Mouse (Mus musculus): ENCODE measurements around the gene Ccdc172. TPM values are rescaled to one million over a fixed set of nuclear protein-coding genes. Genes with fewer than 3 reads are reported as not detected.

Gene Ccdc172
- not detected in 2 replicates for polyA plus RNA-seq (2014; fragmentation: Nextera tagmentation; extraction: Ambion mirVana)

GRCm38 (mm10) chr19:58511818-58512217 is at the start of gene Ccdc172:
Gene Ccdc172, plus strand, starts transcription at chr19:58511993.
- Histone ChIP-seq H3K4me2 (ENCODE audit: low read length) (no peak within 1 kb of the TSS), H3K27ac (replicated peaks; ENCODE audit: low read depth, low read length) (no peak within 1 kb of the TSS), H3K9me3 (ENCODE audit: control insufficient read depth, low read length) (no peaks in the 10 kb centered on the region), H3K9ac (replicated peaks; ENCODE audit: low read length) (no peak within 1 kb of the TSS), H3K36me3 (ENCODE audit: control insufficient read depth, insufficient read depth, low read length) (no peaks in the 10 kb centered on the region), H3K27me3 (ENCODE audit: control insufficient read depth, insufficient read depth, low read length) (no peaks in the 10 kb centered on the region), H3K4me3 (replicated peaks; ENCODE audit: low read depth, low read length) (no peak within 1 kb of the TSS), H3K4me1 (ENCODE audit: control insufficient read depth, insufficient read depth, low read length) (no peaks in the 10 kb centered on the region)
- 93% methylated on average over 17 of the region's 17 CpGs for WGBS
- no peak for ATAC-seq (ENCODE audit: low FRiP score, low TSS enrichment)
- DNase-seq = no peak

DNA sequence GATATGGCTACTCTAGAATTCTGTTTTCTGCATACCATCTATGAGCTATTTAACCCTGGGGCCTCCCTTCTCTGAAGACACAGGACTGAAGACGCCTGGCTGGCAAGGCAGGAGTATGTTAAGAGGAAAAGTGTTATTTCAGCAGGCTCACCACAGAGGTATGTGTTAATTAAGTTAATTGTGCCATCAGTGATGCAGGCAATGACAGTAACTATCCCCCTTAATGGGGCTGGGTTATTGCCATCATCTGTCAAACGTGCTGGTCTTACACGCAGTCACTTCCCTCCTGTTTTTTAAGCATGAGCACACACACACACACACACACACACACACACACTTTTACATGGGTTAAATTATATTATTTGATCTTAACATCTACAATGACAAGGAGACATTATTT is 48.0 kb upstream of the Ccdc172 start:
- Histone ChIP-seq H3K27me3 (ENCODE audit: control insufficient read depth, insufficient read depth, low read length) (no peaks in the 10 kb centered on the region), H3K36me3 (ENCODE audit: control insufficient read depth, insufficient read depth, low read length) (no peaks in the 10 kb centered on the region), H3K4me2 (ENCODE audit: low read length) (no peak overlapping the region), H3K4me3 (replicated peaks; ENCODE audit: low read depth, low read length) (no peak overlapping the region), H3K9me3 (ENCODE audit: control insufficient read depth, low read length) (no peaks in the 10 kb centered on the region), H3K27ac (replicated peaks; ENCODE audit: low read depth, low read length) (no peak overlapping the region), H3K4me1 (ENCODE audit: control insufficient read depth, insufficient read depth, low read length) (peaks cover 12% of the 10 kb centered on the region; the same call in 1 of the 2 replicates), H3K9ac (replicated peaks; ENCODE audit: low read length) (no peak overlapping the region)
- 77% methylated on average over 3 of the region's 3 CpGs for WGBS
- DNase-seq = no peak
- ATAC-seq (ENCODE audit: low FRiP score, low TSS enrichment) = no peak

- Histone ChIP-seq H3K4me2 (ENCODE audit: low read length) (no peak overlapping the region), H3K27ac (replicated peaks; ENCODE audit: low read depth, low read length) (no peak overlapping the region), H3K27me3 (ENCODE audit: control insufficient read depth, insufficient read depth, low read length) (no peaks in the 10 kb centered on the region), H3K9me3 (ENCODE audit: control insufficient read depth, low read length) (no peaks in the 10 kb centered on the region), H3K4me3 (replicated peaks; ENCODE audit: low read depth, low read length) (no peak overlapping the region), H3K9ac (replicated peaks; ENCODE audit: low read length) (no peak overlapping the region), H3K4me1 (ENCODE audit: control insufficient read depth, insufficient read depth, low read length) (0 out of 2 replicates have a peak, but pooled peaks cover 2% of the 10 kb centered on the region), H3K36me3 (ENCODE audit: control insufficient read depth, insufficient read depth, low read length) (no peaks in the 10 kb centered on the region)
- no peak for DNase-seq
- 50% methylated on average over 2 of the region's 2 CpGs for WGBS
- ATAC-seq (ENCODE audit: low FRiP score, low TSS enrichment) = no peak
Observed at GRCm38 (mm10) chr19:58468331-58468730, 43.5 kb upstream of the Ccdc172 start.

DNA sequence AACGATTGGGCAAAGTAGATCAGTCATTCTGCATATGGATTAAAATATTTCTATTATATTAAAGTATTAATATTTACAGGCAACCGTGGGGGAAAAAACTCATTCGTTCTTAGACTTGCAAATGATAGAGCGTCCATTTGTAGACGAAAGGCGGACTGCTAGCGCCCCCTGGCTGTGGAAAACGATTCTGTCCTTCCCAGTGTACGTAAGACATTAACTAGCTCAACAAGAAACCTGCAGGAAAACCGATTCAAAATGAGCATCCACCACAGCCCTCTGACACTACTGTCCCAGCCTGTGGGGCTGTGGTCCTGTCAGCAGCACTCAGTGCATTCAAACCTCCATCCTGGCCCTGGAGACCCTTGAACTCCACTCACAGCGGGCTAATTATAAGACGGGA is 42.4 kb upstream of the Ccdc172 start:
- H3K4me1 ChIP-seq (ENCODE audit: control insufficient read depth, insufficient read depth, low read length) = 0 out of 2 replicates have a peak, but pooled peaks cover 2% of the 10 kb centered on the region
- peak; percentile 97 for DNase-seq
- ATAC-seq (ENCODE audit: low FRiP score, low TSS enrichment) = peak; percentile 46; the same call in 1 of the 2 replicates
- no peak overlapping the region for H3K27ac ChIP-seq (replicated peaks; ENCODE audit: low read depth, low read length)
- H3K4me2 ChIP-seq (ENCODE audit: low read length) = no peak overlapping the region
- no peaks in the 10 kb centered on the region for H3K36me3 ChIP-seq (ENCODE audit: control insufficient read depth, insufficient read depth, low read length)
- no peaks in the 10 kb centered on the region for H3K9me3 ChIP-seq (ENCODE audit: control insufficient read depth, low read length)
- WGBS = 17% methylated on average over 12 of the region's 12 CpGs
- H3K27me3 ChIP-seq (ENCODE audit: control insufficient read depth, insufficient read depth, low read length) = no peaks in the 10 kb centered on the region
- H3K4me3 ChIP-seq (replicated peaks; ENCODE audit: low read depth, low read length) = no peak overlapping the region
- no peak overlapping the region for H3K9ac ChIP-seq (replicated peaks; ENCODE audit: low read length)

- Histone ChIP-seq H3K9ac (replicated peaks; ENCODE audit: low read length) (no peak overlapping the region), H3K9me3 (ENCODE audit: control insufficient read depth, low read length) (no peaks in the 10 kb centered on the region), H3K27me3 (ENCODE audit: control insufficient read depth, insufficient read depth, low read length) (no peaks in the 10 kb centered on the region), H3K36me3 (ENCODE audit: control insufficient read depth, insufficient read depth, low read length) (no peaks in the 10 kb centered on the region), H3K4me2 (ENCODE audit: low read length) (no peak overlapping the region), H3K4me3 (replicated peaks; ENCODE audit: low read depth, low read length) (no peak overlapping the region), H3K4me1 (ENCODE audit: control insufficient read depth, insufficient read depth, low read length) (no peaks in the 10 kb centered on the region), H3K27ac (replicated peaks; ENCODE audit: low read depth, low read length) (no peak overlapping the region)
- WGBS = 88% methylated on average over 3 of the region's 3 CpGs
- ATAC-seq (ENCODE audit: low FRiP score, low TSS enrichment) (no peak), DNase-seq (no peak)
Observed at GRCm38 (mm10) chr19:58474251-58474650, 37.5 kb upstream of the Ccdc172 start.

DNA sequence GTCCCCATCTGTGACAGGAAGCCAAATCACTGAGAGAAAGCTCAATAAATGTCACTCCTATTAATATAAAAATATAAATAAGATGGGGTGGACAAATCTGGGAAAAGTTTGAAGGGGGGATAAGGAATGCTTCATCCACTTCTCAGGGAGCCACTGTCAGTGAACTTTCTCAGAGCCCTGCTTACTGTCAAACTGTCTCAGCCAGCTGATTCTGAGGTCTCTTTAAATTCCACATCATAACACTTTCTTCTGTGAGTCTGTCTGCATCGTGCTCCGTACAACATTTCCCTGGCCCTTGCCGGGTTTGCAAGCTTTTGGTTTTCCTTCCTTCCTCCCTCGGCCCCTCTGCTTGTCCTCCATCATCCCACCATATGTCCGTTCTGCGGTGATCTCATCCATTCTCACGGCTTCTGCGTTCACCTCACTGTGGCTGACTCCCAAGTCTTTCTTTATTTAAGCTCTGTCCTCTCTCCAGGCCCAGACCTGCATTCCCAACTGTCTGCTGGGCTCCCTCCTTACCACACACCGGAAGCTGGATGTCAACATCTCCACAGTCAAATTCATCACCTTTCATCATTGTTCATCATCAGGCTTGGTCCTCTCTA is 29.3 kb upstream of the Ccdc172 start:
- Histone ChIP-seq H3K4me3 (replicated peaks; ENCODE audit: low read depth, low read length) (no peak overlapping the region), H3K9me3 (ENCODE audit: control insufficient read depth, low read length) (peaks cover 2% of the 10 kb centered on the region), H3K4me2 (ENCODE audit: low read length) (no peak overlapping the region), H3K9ac (replicated peaks; ENCODE audit: low read length) (no peak overlapping the region), H3K27ac (replicated peaks; ENCODE audit: low read depth, low read length) (no peak overlapping the region), H3K36me3 (ENCODE audit: control insufficient read depth, insufficient read depth, low read length) (no peaks in the 10 kb centered on the region), H3K27me3 (ENCODE audit: control insufficient read depth, insufficient read depth, low read length) (no peaks in the 10 kb centered on the region), H3K4me1 (ENCODE audit: control insufficient read depth, insufficient read depth, low read length) (no peaks in the 10 kb centered on the region)
- WGBS = 95% methylated on average over 9 of the region's 9 CpGs
- DNase-seq (no peak), ATAC-seq (ENCODE audit: low FRiP score, low TSS enrichment) (no peak)

DNA sequence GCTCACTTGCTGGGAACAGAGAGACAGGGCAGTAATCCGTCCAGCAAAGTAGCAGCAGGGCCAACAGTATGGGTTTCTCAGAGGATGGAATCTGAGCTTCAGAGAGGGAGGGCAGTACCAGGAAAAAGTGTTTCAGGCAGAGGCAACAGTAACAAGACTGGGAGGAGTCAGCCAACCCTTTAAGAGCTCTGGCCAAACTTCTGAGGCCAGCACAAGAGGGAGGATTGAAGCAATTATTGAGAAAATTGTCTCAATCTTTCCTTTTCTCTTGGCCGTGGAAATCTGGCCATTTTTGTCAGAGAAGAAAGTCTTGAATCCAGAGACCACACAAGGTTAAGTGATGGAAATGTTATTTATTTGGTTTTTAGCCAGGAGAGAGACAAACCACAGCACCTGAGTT is 25.1 kb upstream of the Ccdc172 start:
- ATAC-seq (ENCODE audit: low FRiP score, low TSS enrichment) (no peak), DNase-seq (no peak)
- WGBS = 71% methylated on average over 2 of the region's 2 CpGs
- Histone ChIP-seq H3K27ac (replicated peaks; ENCODE audit: low read depth, low read length) (no peak overlapping the region), H3K9me3 (ENCODE audit: control insufficient read depth, low read length) (0 out of 2 replicates have a peak, but pooled peaks cover 2% of the 10 kb centered on the region), H3K36me3 (ENCODE audit: control insufficient read depth, insufficient read depth, low read length) (no peaks in the 10 kb centered on the region), H3K9ac (replicated peaks; ENCODE audit: low read length) (no peak overlapping the region), H3K4me2 (ENCODE audit: low read length) (no peak overlapping the region), H3K27me3 (ENCODE audit: control insufficient read depth, insufficient read depth, low read length) (no peaks in the 10 kb centered on the region), H3K4me1 (ENCODE audit: control insufficient read depth, insufficient read depth, low read length) (no peaks in the 10 kb centered on the region), H3K4me3 (replicated peaks; ENCODE audit: low read depth, low read length) (no peak overlapping the region)

- H3K9ac ChIP-seq (replicated peaks; ENCODE audit: low read length) = no peak overlapping the region
- WGBS = 65% methylated on average over 3 of the region's 3 CpGs
- no peaks in the 10 kb centered on the region for H3K4me1 ChIP-seq (ENCODE audit: control insufficient read depth, insufficient read depth, low read length)
- no peak for DNase-seq
- H3K4me2 ChIP-seq (ENCODE audit: low read length) = no peak overlapping the region
- H3K4me3 ChIP-seq (replicated peaks; ENCODE audit: low read depth, low read length) = no peak overlapping the region
- no peaks in the 10 kb centered on the region for H3K27me3 ChIP-seq (ENCODE audit: control insufficient read depth, insufficient read depth, low read length)
- no peaks in the 10 kb centered on the region for H3K9me3 ChIP-seq (ENCODE audit: control insufficient read depth, low read length)
- H3K27ac ChIP-seq (replicated peaks; ENCODE audit: low read depth, low read length) = no peak overlapping the region
- no peaks in the 10 kb centered on the region for H3K36me3 ChIP-seq (ENCODE audit: control insufficient read depth, insufficient read depth, low read length)
- no peak for ATAC-seq (ENCODE audit: low FRiP score, low TSS enrichment)
Observed at GRCm38 (mm10) chr19:58497106-58497505, 14.7 kb upstream of the Ccdc172 start.

GRCm38 (mm10) chr19:58499420-58499966 is 12.3 kb upstream of the Ccdc172 start:
- H3K27me3 ChIP-seq (ENCODE audit: control insufficient read depth, insufficient read depth, low read length) = no peaks in the 10 kb centered on the region
- H3K9me3 ChIP-seq (ENCODE audit: control insufficient read depth, low read length) = no peaks in the 10 kb centered on the region
- ATAC-seq (ENCODE audit: low FRiP score, low TSS enrichment) (no peak), DNase-seq (no peak)
- no peak overlapping the region for H3K4me3 ChIP-seq (replicated peaks; ENCODE audit: low read depth, low read length)
- H3K27ac ChIP-seq (replicated peaks; ENCODE audit: low read depth, low read length) = no peak overlapping the region
- no peaks in the 10 kb centered on the region for H3K4me1 ChIP-seq (ENCODE audit: control insufficient read depth, insufficient read depth, low read length)
- no peaks in the 10 kb centered on the region for H3K36me3 ChIP-seq (ENCODE audit: control insufficient read depth, insufficient read depth, low read length)
- H3K4me2 ChIP-seq (ENCODE audit: low read length) = no peak overlapping the region
- H3K9ac ChIP-seq (replicated peaks; ENCODE audit: low read length) = no peak overlapping the region
- WGBS = 70% methylated on average over 3 of the region's 3 CpGs
